8 mouse cellular contexts compared by ENCODE assay signal in genomic region chr7:79345902-79346301, GRCm38 (mm10). TPM values are rescaled to one million over a fixed set of nuclear protein-coding genes. Genes with fewer than 3 reads are reported as not detected.
DNase-seq lines count a peak whose midpoint lies in the region; TF ChIP-seq lines count a peak whose summit lies in the region.

No protein-coding gene starts in this region.

- no peak overlapping the region for H3K4me3 ChIP-seq in left cerebral cortex, adult 2 months
- no peak overlapping the region for H3K4me3 ChIP-seq in ES-Bruce4 (ENCODE audit: low read depth, low read length)
- no peak overlapping the region for H3K4me3 ChIP-seq in embryonic facial prominence, embryonic 10.5 days
- H3K4me3 ChIP-seq in liver, adult 2 months (ENCODE audit: insufficient read depth, low read depth, low read length) = no peak overlapping the region
- no peak overlapping the region for H3K4me3 ChIP-seq in small intestine, adult 2 months (ENCODE audit: low read depth, low read length)

- peaks cover 6% of the 10 kb centered on the region for H3K9me3 ChIP-seq in ES-Bruce4 (replicated peaks; ENCODE audit: control insufficient read depth, insufficient read depth, low read length, poor library complexity, severe bottlenecking)
- no peaks in the 10 kb centered on the region for H3K9me3 ChIP-seq in embryonic facial prominence, embryonic 10.5 days

- TF ChIP-seq EP300 in ES-Bruce4 (IDR thresholded peaks at IDR 0.05; ENCODE audit: insufficient read depth, low read depth, low read length) = no peak

- peak; percentile 78 for TF ChIP-seq CTCF in left cerebral cortex, adult 2 months (IDR thresholded peaks at IDR 0.05)
- TF ChIP-seq CTCF in ES-Bruce4 (IDR thresholded peaks at IDR 0.05; ENCODE audit: low read depth, low read length) = peak; percentile 5
- 0 out of 2 replicates have a peak, but pooled peaks have one; percentile 26 for TF ChIP-seq CTCF in liver, adult 2 months (IDR thresholded peaks at IDR 0.05; ENCODE audit: low read depth, low read length)
- peak; percentile 46; the same call in 1 of the 2 replicates for TF ChIP-seq CTCF in small intestine, adult 2 months (IDR thresholded peaks at IDR 0.05; ENCODE audit: extremely low read depth, insufficient read length, insufficient replicate concordance, low read depth, low read length)

- WGBS in embryonic facial prominence, embryonic 10.5 days = 57% methylated on average over 4 of the region's 4 CpGs
- WGBS in liver, adult 2 months = 50% methylated on average over 4 of the region's 4 CpGs
- WGBS in small intestine, adult 2 months = 57% methylated on average over 4 of the region's 4 CpGs

- H3K9ac ChIP-seq in ES-Bruce4 (ENCODE audit: low read depth, poor library complexity, severe bottlenecking) = no peak overlapping the region
- H3K9ac ChIP-seq in liver, adult 2 months (ENCODE audit: low read depth, low read length) = no peak overlapping the region

- intact Hi-C loops in left cerebral cortex, adult 2 months (cut with DNase I) = loop anchor here (5.0 kb wide), 1 partner anchor 424 kb away; no protein-coding TSS in a partner anchor

- no peak for DNase-seq in left cerebral cortex, adult 2 months (ENCODE audit: extremely low spot score in 1 of 2, low spot score in 2 of 2)
- no peak for DNase-seq in left cerebral cortex, adult 8-10 months (ENCODE audit: low spot score in 2 of 2)
- peak; percentile 52 to 58 for DNase-seq in adrenal gland, adult 18-20 months (ENCODE audit: low spot score in 2 of 2)
- DNase-seq in embryonic facial prominence, embryonic 10.5 days (ENCODE audit: low spot score) = peak; percentile 53
- DNase-seq in liver, adult 2 months (ENCODE audit: extremely low read depth, low read depth, low spot score) = peak; percentile 42
- DNase-seq in frontal cortex, postnatal 36 days (ENCODE audit: low spot score in 2 of 2) = no peak

- TF ChIP-seq POLR2A in ES-Bruce4 (IDR thresholded peaks at IDR 0.05; ENCODE audit: insufficient read depth, low read length) = no peak
- TF ChIP-seq POLR2A in liver, adult 2 months (IDR thresholded peaks at IDR 0.05; ENCODE audit: extremely low read depth, insufficient read depth, low read length) = no peak
- TF ChIP-seq POLR2A in small intestine, adult 2 months (IDR thresholded peaks at IDR 0.05; ENCODE audit: low read depth, low read length) = no peak

- no peaks in the 10 kb centered on the region for H3K79me2 ChIP-seq in liver, adult 2 months (ENCODE audit: control insufficient read depth, insufficient read depth, low read length)

- no peaks in the 10 kb centered on the region for H3K4me1 ChIP-seq in ES-Bruce4 (ENCODE audit: control insufficient read depth, insufficient read depth, low read length)
- H3K4me1 ChIP-seq in embryonic facial prominence, embryonic 10.5 days = no peaks in the 10 kb centered on the region
- H3K4me1 ChIP-seq in liver, adult 2 months (ENCODE audit: control insufficient read depth, insufficient read depth, low read length) = no peaks in the 10 kb centered on the region
- H3K4me1 ChIP-seq in small intestine, adult 2 months (ENCODE audit: control insufficient read depth, insufficient read depth, insufficient read length, low read length) = no peaks in the 10 kb centered on the region

- no peaks in the 10 kb centered on the region; the same call in 1 of the 2 replicates for H3K36me3 ChIP-seq in ES-Bruce4 (ENCODE audit: control insufficient read depth, insufficient read depth, low read length, poor library complexity, severe bottlenecking)
- H3K36me3 ChIP-seq in embryonic facial prominence, embryonic 10.5 days (replicated peaks) = peaks cover 57% of the 10 kb centered on the region
- H3K36me3 ChIP-seq in liver, adult 2 months (ENCODE audit: control insufficient read depth, insufficient read depth, low read length) = peaks cover 4% of the 10 kb centered on the region
- H3K36me3 ChIP-seq in small intestine, adult 2 months (ENCODE audit: control insufficient read depth, insufficient read depth, low read length) = peaks cover 52% of the 10 kb centered on the region

- H3K27me3 ChIP-seq in ES-Bruce4 (ENCODE audit: control insufficient read depth, insufficient read depth, low read length, poor library complexity, severe bottlenecking) = no peaks in the 10 kb centered on the region
- H3K27me3 ChIP-seq in embryonic facial prominence, embryonic 10.5 days (replicated peaks; ENCODE audit: low read depth, poor library complexity, severe bottlenecking) = no peaks in the 10 kb centered on the region
- no peaks in the 10 kb centered on the region for H3K27me3 ChIP-seq in liver, adult 2 months (ENCODE audit: control insufficient read depth, insufficient read depth, low read length)
- no peaks in the 10 kb centered on the region for H3K27me3 ChIP-seq in small intestine, adult 2 months (ENCODE audit: control insufficient read depth, insufficient read depth, low read length)

- peak overlapping the region; percentile 25; the same call in 1 of the 2 replicates for H3K27ac ChIP-seq in left cerebral cortex, adult 2 months
- H3K27ac ChIP-seq in ES-Bruce4 (ENCODE audit: insufficient read depth, low read length) = no peak overlapping the region
- no peak overlapping the region for H3K27ac ChIP-seq in embryonic facial prominence, embryonic 10.5 days (replicated peaks)
- no peak overlapping the region for H3K27ac ChIP-seq in liver, adult 2 months (replicated peaks; ENCODE audit: insufficient read depth, low read depth, low read length)
- no peak overlapping the region for H3K27ac ChIP-seq in small intestine, adult 2 months (ENCODE audit: insufficient read depth, low read depth, low read length)

RNA-seq across cellular contexts. Expression of gene Rlbp1, which starts 40.9 kb away (rescaled TPM):
- 10 to 100 TPM; 21.7 to 22.1 TPM for total RNA-seq in left cerebral cortex, adult 2 months (2021)
- 10 to 100 TPM; 21.9 to 25.6 (median 25.1) TPM for total RNA-seq in left cerebral cortex, adult 8-10 months (2022)
- polyA plus RNA-seq in ES-Bruce4 (2011; ENCODE audit: insufficient read depth, insufficient read length, low read depth, missing spikeins) = 2.7 and 2.8 TPM in 2 replicates
- not detected for total RNA-seq in adrenal gland, adult 18-20 months (2021)
- polyA plus RNA-seq in embryonic facial prominence, embryonic 10.5 days (2016; fragmentation: Nextera tagmentation; extraction: Ambion mirVana) = 1.1 and 1.5 TPM in 2 replicates
- total RNA-seq in liver, adult 2 months (2014; rRNA removed) = not detected in 2 replicates
- not detected in 2 replicates for polyA plus RNA-seq in liver, adult 2 months (2012; rRNA removed)
- polyA plus RNA-seq in small intestine, adult 2 months (2012; rRNA removed) = not detected in 2 replicates

RNA-seq across cellular contexts. Expression of gene Fanci, which starts 45.8 kb away (rescaled TPM):
- total RNA-seq in left cerebral cortex, adult 2 months (2021) = 1 to 10 TPM in 1 of 2 experiments, under 1 TPM in 1; 0.56 to 1.4 TPM
- 1 to 10 TPM in 1 of 4 experiments, under 1 TPM in 3; 0.39 to 1.2 (median 0.69) TPM for total RNA-seq in left cerebral cortex, adult 8-10 months (2022)
- 45.0 and 45.2 TPM in 2 replicates for polyA plus RNA-seq in ES-Bruce4 (2011; ENCODE audit: insufficient read depth, insufficient read length, low read depth, missing spikeins)
- under 1 TPM; 0.27 to 0.29 TPM for total RNA-seq in adrenal gland, adult 18-20 months (2021)
- 20.0 TPM in 2 replicates for polyA plus RNA-seq in embryonic facial prominence, embryonic 10.5 days (2016; fragmentation: Nextera tagmentation; extraction: Ambion mirVana)
- total RNA-seq in liver, adult 2 months (2014; rRNA removed) = 0.18 and 0.94 TPM in 2 replicates
- polyA plus RNA-seq in liver, adult 2 months (2012; rRNA removed) = 0.02 and 0.17 TPM in 2 replicates
- 0.80 and 1.8 TPM in 2 replicates for polyA plus RNA-seq in small intestine, adult 2 months (2012; rRNA removed)

Comparison
In these comparisons a context has a peak if more than half of its experiments do, and no peak if none do; other contexts are left out.
1. DNase-seq: peak in adrenal gland, adult 18-20 months (2 of 2), embryonic facial prominence, embryonic 10.5 days (single experiment) and liver, adult 2 months (single experiment); none in left cerebral cortex, adult 2 months (0 of 2), left cerebral cortex, adult 8-10 months (0 of 2) and frontal cortex, postnatal 36 days (0 of 2).
2. CTCF ChIP-seq: peak in every context shown above with its lines; median percentile 78 in left cerebral cortex, adult 2 months; 46 in small intestine, adult 2 months; 26 in liver, adult 2 months; 5 in ES-Bruce4.
3. RNA of gene Rlbp1, which starts 40.9 kb away (total RNA-seq): 21.9 to 25.6 TPM in left cerebral cortex, adult 8-10 months and 21.7 to 22.1 TPM in left cerebral cortex, adult 2 months; not detected in adrenal gland, adult 18-20 months and not detected in liver, adult 2 months; every median in the first group is over 10 times any median in the second.